Comparison of ENCODE assay signal across 9 mouse cellular contexts in the genomic region with DNA sequence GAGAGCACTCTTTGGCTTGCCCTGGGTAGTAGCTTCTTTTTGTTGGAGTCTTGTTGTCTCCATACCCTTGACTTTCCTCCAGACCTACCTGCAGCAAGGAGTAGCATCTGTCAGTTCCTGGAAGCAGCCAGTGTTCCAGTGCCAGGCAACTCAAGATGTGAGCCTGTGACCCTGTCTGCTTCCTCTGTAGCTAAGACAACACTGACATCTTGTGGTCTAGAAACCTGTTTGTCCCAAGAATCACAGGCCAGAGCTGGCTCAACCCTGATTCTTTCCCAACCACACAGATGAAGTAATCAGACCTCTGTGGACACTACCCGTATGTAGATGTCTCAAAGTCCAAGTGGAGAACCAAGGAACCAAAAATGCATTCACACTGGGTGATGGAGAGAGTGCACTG.
A peak's percentile ranks its signal among the peaks of the same experiment; 100 is the strongest.
DNase-seq lines count a peak whose midpoint lies in the region; ATAC-seq lines count a peak whose summit lies in the region.
"Had no signal": no experiment of that assay in that cellular context is flagged by ENCODE, and none has a peak within 500 bp of the region (broad histone marks: within the 10 kb centered on the region; RNA-seq: fewer than 3 reads in every experiment).

No protein-coding gene starts in this region.

- H3K9ac ChIP-seq in forebrain, embryonic 14.5 days (ENCODE audit: low read length), result no peak overlapping the region
- H3K9ac ChIP-seq in forebrain, embryonic 11.5 days (ENCODE audit: low read length), result no peak overlapping the region
- H3K9ac ChIP-seq: limb, embryonic 15.5 days had no signal

- H3K27me3 ChIP-seq in forebrain, embryonic 14.5 days (replicated peaks; ENCODE audit: control insufficient read depth, insufficient read depth, low read length), result no peaks in the 10 kb centered on the region
- H3K27me3 ChIP-seq in forebrain, embryonic 11.5 days (ENCODE audit: control insufficient read depth, insufficient read depth, low read length), result no peaks in the 10 kb centered on the region
- H3K27me3 ChIP-seq: limb, embryonic 15.5 days had no signal

- H3K9me3 ChIP-seq in forebrain, embryonic 14.5 days (replicated peaks; ENCODE audit: control insufficient read depth, low read length), result no peaks in the 10 kb centered on the region
- H3K9me3 ChIP-seq in forebrain, embryonic 11.5 days (ENCODE audit: control insufficient read depth, low read length), result no peaks in the 10 kb centered on the region
- H3K9me3 ChIP-seq: limb, embryonic 15.5 days had no signal

- no peaks in the 10 kb centered on the region for H3K4me1 ChIP-seq in forebrain, embryonic 14.5 days (ENCODE audit: control insufficient read depth, insufficient read depth, low read length)
- no peaks in the 10 kb centered on the region for H3K4me1 ChIP-seq in forebrain, embryonic 11.5 days (replicated peaks; ENCODE audit: control insufficient read depth, insufficient read depth, low read length)
- H3K4me1 ChIP-seq: limb, embryonic 15.5 days had no signal

- H3K4me2 ChIP-seq in forebrain, embryonic 14.5 days (ENCODE audit: low read length), result no peak overlapping the region
- no peak overlapping the region for H3K4me2 ChIP-seq in forebrain, embryonic 11.5 days (ENCODE audit: low read depth, low read length, severe bottlenecking)
- H3K4me2 ChIP-seq: limb, embryonic 15.5 days had no signal

- 74% methylated on average over 1 of the region's 1 CpGs for WGBS in forebrain, embryonic 14.5 days
- 79% methylated on average over 1 of the region's 1 CpGs for WGBS in forebrain, embryonic 11.5 days

- 0 out of 2 replicates have a peak, but pooled peaks have one; percentile 46 for ATAC-seq in forebrain, embryonic 14.5 days
- ATAC-seq in forebrain, embryonic 11.5 days (replicated peaks; ENCODE audit: low FRiP score), result no peak

- H3K36me3 ChIP-seq in forebrain, embryonic 14.5 days (ENCODE audit: control insufficient read depth, insufficient read depth, low read length), result no peaks in the 10 kb centered on the region
- no peaks in the 10 kb centered on the region for H3K36me3 ChIP-seq in forebrain, embryonic 11.5 days (ENCODE audit: control insufficient read depth, insufficient read depth, low read length)
- H3K36me3 ChIP-seq: limb, embryonic 15.5 days had no signal

- H3K27ac ChIP-seq in forebrain, embryonic 14.5 days (ENCODE audit: low read depth, low read length), result no peak overlapping the region
- H3K27ac ChIP-seq in forebrain, embryonic 11.5 days (ENCODE audit: low read depth, low read length), result no peak overlapping the region
- H3K27ac ChIP-seq: limb, embryonic 15.5 days had no signal

- no peak overlapping the region for H3K4me3 ChIP-seq in forebrain, embryonic 14.5 days (ENCODE audit: low read depth, low read length)
- no peak overlapping the region for H3K4me3 ChIP-seq in forebrain, embryonic 11.5 days (ENCODE audit: low read depth, low read length)
- H3K4me3 ChIP-seq: limb, embryonic 15.5 days had no signal

- DNase-seq in forebrain, embryonic 14.5 days (ENCODE audit: low spot score), result peak; percentile 55
- no peak for DNase-seq in forebrain, embryonic 11.5 days (ENCODE audit: low spot score)
- peak; percentile 43 for DNase-seq in 3134 (ENCODE audit: extremely low read depth, insufficient read length, low spot score)
- peak; percentile 18 for DNase-seq in cerebellum, adult 9-11 months
- DNase-seq in layer of hippocampus, postnatal 36 days, result peak; percentile 12 to 15
- DNase-seq in telencephalon, adult 2 months (ENCODE audit: low read depth, low spot score), result peak; percentile 29
- DNase-seq in T-cell, adult 2 months (ENCODE audit: low spot score), result no peak
- DNase-seq in spleen, postnatal 4 days (ENCODE audit: low spot score in 2 of 2), result no peak

Comparison
In these comparisons a context has a peak if more than half of its experiments do, and no peak if none do; other contexts are left out.
1. DNase-seq: peak in forebrain, embryonic 14.5 days (single experiment), 3134 (single experiment), cerebellum, adult 9-11 months (single experiment), layer of hippocampus, postnatal 36 days (2 of 2) and telencephalon, adult 2 months (single experiment); none in forebrain, embryonic 11.5 days (single experiment), T-cell, adult 2 months (single experiment) and spleen, postnatal 4 days (0 of 2).